Mouse (Mus musculus): ENCODE measurements around the gene Gatad2b.

DNA sequence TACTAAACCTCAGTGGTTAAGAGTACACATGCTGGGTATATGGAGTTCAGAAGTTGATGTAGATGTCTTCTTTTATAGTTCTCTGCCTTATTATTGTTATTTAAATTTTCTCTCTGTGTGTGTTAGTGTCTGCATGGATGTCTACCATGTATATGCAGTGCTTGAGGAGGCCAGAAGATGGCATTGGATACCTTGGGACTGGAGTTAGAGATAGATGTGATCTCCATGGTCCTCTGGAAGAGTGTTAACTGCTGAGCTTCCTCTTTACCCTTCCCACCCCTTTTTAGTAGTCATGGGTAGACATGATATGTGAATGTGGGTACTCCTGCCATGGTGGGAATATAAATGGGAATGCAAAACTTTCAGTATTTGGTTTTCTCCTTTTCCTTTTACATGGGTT is 42.5 kb downstream of the Gatad2b start:
- no peak for TF ChIP-seq CTCF (conservative IDR thresholded peaks at IDR 0.05; ENCODE audit: insufficient read depth, insufficient read length, low read depth, low read length)
- no peak for TF ChIP-seq POLR2A (IDR thresholded peaks at IDR 0.05; ENCODE audit: low read depth, low read length)

All from kidney, adult 2 months (tissue).